Mouse (Mus musculus): Measurements from ENCODE around the gene Dnajc9. TPM values are rescaled to one million over a fixed set of nuclear protein-coding genes. Genes with fewer than 3 reads are reported as not detected.

The Dnajc9 gene
- total RNA-seq, 2 experiments from 2014 or later: 27.5 to 29.9 TPM

GRCm38 (mm10) chr14:20368271-20368670 lies 20.4 kb downstream of the Dnajc9 start:
- DNase-seq (ENCODE audit: low spot score in 2 of 2): no peak

DNA sequence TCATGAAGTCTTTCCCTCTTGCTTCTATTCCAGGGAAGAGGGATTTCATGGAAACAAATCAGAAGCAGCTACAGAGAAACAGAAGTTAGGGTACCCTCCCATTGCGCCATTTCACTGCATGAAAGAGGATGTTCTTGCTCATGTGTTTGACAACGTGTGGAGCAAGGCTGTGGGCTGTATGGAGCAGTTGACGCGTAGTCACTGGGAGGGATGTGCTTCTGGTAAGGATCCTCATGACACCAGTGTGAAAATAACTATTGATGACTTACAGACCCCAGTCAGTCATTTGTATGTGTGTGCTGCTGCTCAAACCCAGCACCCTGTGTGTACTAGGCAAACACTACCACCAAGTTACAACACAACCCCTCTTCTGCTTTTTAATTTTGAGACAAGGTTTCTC lies 25.5 kb downstream of the Dnajc9 start:
- DNase-seq (ENCODE audit: low spot score in 2 of 2): no peak

- peak; percentile 76 to 92 for DNase-seq (ENCODE audit: low spot score in 2 of 2)
Measured at GRCm38 (mm10) chr14:20347991-20348541, 40.6 kb downstream of the Dnajc9 start, which contains the start of the genes Ecd and Fam149b. TSS of gene Ecd (minus strand) at chr14:20348121. TSS of gene Fam149b (plus strand) at chr14:20348162.

DNA sequence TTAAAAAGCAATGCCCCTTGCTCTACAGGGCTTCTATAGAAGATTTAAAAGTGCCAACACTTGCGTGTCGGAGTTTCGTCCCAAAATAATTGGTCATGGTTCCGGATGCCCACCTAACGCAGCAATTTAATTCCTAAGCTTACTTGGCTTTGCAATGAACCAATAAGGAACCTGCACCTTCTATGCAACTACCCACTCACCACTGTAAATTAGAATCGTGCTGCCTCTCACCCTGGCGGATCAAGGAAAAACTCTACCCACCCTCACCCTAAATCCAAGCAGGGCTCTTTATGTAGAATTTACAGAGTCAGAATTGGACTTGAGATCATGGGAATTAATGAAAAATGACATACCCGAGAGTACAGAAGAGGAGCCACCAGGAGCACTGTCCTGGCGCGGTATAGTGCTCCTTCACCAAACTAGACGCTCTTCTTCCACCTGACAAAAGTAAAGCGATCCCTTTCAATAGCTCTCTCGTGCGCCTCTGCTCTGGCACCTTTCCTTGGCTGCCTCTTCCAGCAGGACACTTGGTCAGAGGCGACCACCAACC lies 41.2 kb downstream of the Dnajc9 start:
- DNase-seq (ENCODE audit: low spot score in 2 of 2): no peak

- DNase-seq (ENCODE audit: low spot score in 2 of 2): no peak
Measured at GRCm38 (mm10) chr14:20345885-20346284, 42.8 kb downstream of the Dnajc9 start.

DNA sequence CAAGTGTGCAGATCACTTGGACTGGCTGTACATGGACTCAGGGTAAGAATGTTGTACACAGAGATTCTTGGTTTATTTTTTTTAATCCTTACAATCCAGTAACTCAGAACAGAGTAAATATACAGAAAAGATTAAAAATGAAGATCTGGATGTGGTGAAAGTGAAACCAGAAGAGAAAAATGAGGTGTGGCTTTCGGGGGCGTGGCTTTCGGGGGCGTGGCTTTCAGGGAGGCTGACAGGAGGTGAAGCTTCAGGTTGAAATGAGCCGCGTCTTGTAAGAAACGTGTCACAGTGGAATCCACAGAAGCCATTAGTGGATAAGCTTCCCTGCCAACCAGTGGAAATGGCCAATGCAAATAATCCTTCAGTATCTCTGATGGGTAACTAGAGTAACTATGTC lies 47.8 kb downstream of the Dnajc9 start:
- no peak for DNase-seq (ENCODE audit: low spot score in 2 of 2)

- DNase-seq (ENCODE audit: low spot score in 2 of 2): no peak
Measured at GRCm38 (mm10) chr14:20340149-20340548, 48.6 kb downstream of the Dnajc9 start.

- DNase-seq (ENCODE audit: low spot score in 2 of 2): no peak
Measured at GRCm38 (mm10) chr14:20339415-20339814, 49.3 kb downstream of the Dnajc9 start.

Other genes starting within 250 kb of the Dnajc9 start
- 1 to 10 TPM; 1.6 to 2.9 TPM for gene Kcnk5, start 207.1 kb downstream of the Dnajc9 start, total RNA-seq (2021)
- not detected for gene Kcnk16, start 119.7 kb downstream of the Dnajc9 start, total RNA-seq (2021)
- gene Nudt13, start 94.2 kb downstream of the Dnajc9 start, total RNA-seq (2021): 10 to 100 TPM; 17.1 to 21.1 TPM
- gene Ecd, start 40.8 kb downstream of the Dnajc9 start, total RNA-seq (2021): 10 to 100 TPM; 26.8 to 34.3 TPM
- 10 to 100 TPM; 28.7 to 31.7 TPM for gene Fam149b, start 40.7 kb downstream of the Dnajc9 start, total RNA-seq (2021)
- gene Mrps16, start 4.7 kb upstream of the Dnajc9 start, total RNA-seq (2021): 10 to 100 TPM; 51.8 to 54.7 TPM
- gene Cfap70, start 63.3 kb upstream of the Dnajc9 start, total RNA-seq (2021): under 1 TPM; 0.21 to 0.64 TPM
- 10 to 100 TPM; 43.1 to 52.3 TPM for gene Anxa7, start 91.2 kb upstream of the Dnajc9 start, total RNA-seq (2021)
- 1 to 10 TPM; 2.6 to 5.7 TPM for gene Mss51, start 108.0 kb upstream of the Dnajc9 start, total RNA-seq (2021)
- 100 to 1,000 TPM; 116 to 125 TPM for gene Ppp3cb, start 157.7 kb upstream of the Dnajc9 start, total RNA-seq (2021)